Mouse (Mus musculus) C2C12 (cell line): Measurements from ENCODE around the gene Smco3. TPM values are rescaled to one million over a fixed set of nuclear protein-coding genes. Genes with fewer than 3 reads are reported as not detected.
"Not testable (repeated sequence)": the region's sequence is repeated elsewhere in the genome, so short reads cannot be mapped to it uniquely, and the experiment has no call there.

Experiments
- H3K27me3 ChIP-seq: one replicate; pipeline ENCODE4 v1.6.1; 2011; ENCODE audit not compliant: control insufficient read depth, insufficient read depth, insufficient read length
- H3K36me3 ChIP-seq: one replicate; pipeline ENCODE4 v1.6.1; 2011; ENCODE audit not compliant: control insufficient read depth, insufficient read depth
- H3K4me3 ChIP-seq: one replicate; pipeline ENCODE4 v1.5.1; 2011; ENCODE audit warnings: mild to moderate bottlenecking, control low read depth; ENCODE audit not compliant: poor library complexity, insufficient read depth, severe bottlenecking
- H3K79me2 ChIP-seq: one replicate; pipeline ENCODE4 v1.6.1; 2011; ENCODE audit not compliant: control insufficient read depth, insufficient read depth
- H3K79me3 ChIP-seq: one replicate; pipeline ENCODE4 v1.6.1; 2011; ENCODE audit warnings: low read depth, control low read depth
- H3ac ChIP-seq: one replicate; pipeline ENCODE3; 2011; ENCODE audit warnings: low read depth; ENCODE audit not compliant: control insufficient read depth, insufficient read length
- CEBPB ChIP-seq: IDR thresholded peaks from one replicate; pipeline ENCODE4 v1.6.1; 2011; ENCODE audit warnings: low read depth, mild to moderate bottlenecking, control low read depth, moderate library complexity
- CTCF ChIP-seq: IDR thresholded peaks from one replicate; pipeline ENCODE4 v1.5.1; 2011; ENCODE audit not compliant: control insufficient read depth, insufficient read depth, insufficient read length
- FOSL1 ChIP-seq: IDR thresholded peaks from one replicate; pipeline ENCODE4 v1.8.0; 2011; ENCODE audit warnings: mild to moderate bottlenecking, low read length; ENCODE audit not compliant: poor library complexity, insufficient read depth, severe bottlenecking
- MAX ChIP-seq: IDR thresholded peaks from one replicate; pipeline ENCODE4 v1.6.1; 2011; ENCODE audit warnings: mild to moderate bottlenecking, control low read depth
- MYOD1 ChIP-seq: IDR thresholded peaks from one replicate; pipeline ENCODE4 v1.6.1; 2011; ENCODE audit warnings: low read depth; ENCODE audit not compliant: control insufficient read depth, insufficient read length
- MYOG ChIP-seq: IDR thresholded peaks from one replicate; pipeline ENCODE4 v1.6.1; 2011; ENCODE audit not compliant: control insufficient read depth, insufficient read length; ENCODE audit errors: extremely low read depth
- USF1 ChIP-seq: IDR thresholded peaks from one replicate; pipeline ENCODE4 v1.6.1; 2011; ENCODE audit warnings: low read depth, mild to moderate bottlenecking, control low read depth, moderate library complexity
- long read RNA-seq, 2 experiments: library from polyadenylated mRNA; unstranded; transcript quantifications; one replicate each; pipeline ENCODE4 v2.0.0; 2019 to 2020
- polyA plus RNA-seq: library from polyadenylated mRNA; unstranded; fragments of >200 nt; fragmentation: generic; extraction: Trizol; gene quantifications from one replicate; pipeline ENCODE4 v1.2.1, GENCODE M21; 2012; ENCODE audit warnings: missing spikeins

Smco3 gene
- polyA plus RNA-seq, result 0.11 TPM
- long read RNA-seq, experiment 1, partial matches to known transcripts, result 0 of 1 reads
- long read RNA-seq, experiment 1, other reads (novel, unspliced or antisense), result 0 of 1 reads
- long read RNA-seq, experiment 2, result 0 reads

- H3K79me2 ChIP-seq, result no peaks in the 10 kb centered on the region
- no peaks in the 10 kb centered on the region for H3K79me3 ChIP-seq
- H3ac ChIP-seq, result no peak within 1 kb of the TSS
- peaks cover 3% of the 10 kb centered on the region for H3K27me3 ChIP-seq
- no peak within 1 kb of the TSS for H3K4me3 ChIP-seq
- no peaks in the 10 kb centered on the region for H3K36me3 ChIP-seq
- TF ChIP-seq MYOG, result no peak
- TF ChIP-seq MAX, result no peak
- no peak for TF ChIP-seq CTCF
- TF ChIP-seq USF1, result no peak
These were observed at the start of gene Smco3 for GRCm38 (mm10) chr6:136835352-136835751. Gene Smco3, minus strand, starts transcription at chr6:136835452.

- not testable (repeated sequence) for H3K79me2 ChIP-seq, H3K27me3 ChIP-seq, H3ac ChIP-seq, H3K36me3 ChIP-seq, H3K4me3 ChIP-seq, H3K79me3 ChIP-seq
These were observed 49.5 kb upstream of the Smco3 start for GRCm38 (mm10) chr6:136884766-136885165.

GRCm38 (mm10) chr6:136883961-136884360, 48.7 kb upstream of the Smco3 start:
- TF ChIP-seq CEBPB (no peak), MAX (no peak), MYOD1 (no peak), CTCF (no peak), FOSL1 (no peak), MYOG (no peak), USF1 (no peak)
- H3ac ChIP-seq, result no peak overlapping the region
- H3K27me3 ChIP-seq, result no peaks in the 10 kb centered on the region
- no peak overlapping the region for H3K4me3 ChIP-seq
- H3K36me3 ChIP-seq, result no peaks in the 10 kb centered on the region
- H3K79me3 ChIP-seq, result no peaks in the 10 kb centered on the region
- no peaks in the 10 kb centered on the region for H3K79me2 ChIP-seq

- Histone ChIP-seq H3ac (no peak overlapping the region), H3K4me3 (no peak overlapping the region)
- no peak for TF ChIP-seq CTCF
- TF ChIP-seq MYOG, result no peak
- no peak for TF ChIP-seq USF1
- no peak for TF ChIP-seq MYOD1
- no peak for TF ChIP-seq FOSL1
- no peak for TF ChIP-seq MAX
- no peak for TF ChIP-seq CEBPB
These were observed 48.2 kb upstream of the Smco3 start for GRCm38 (mm10) chr6:136883431-136883915.

GRCm38 (mm10) chr6:136881678-136882077, 46.4 kb upstream of the Smco3 start:
- H3K79me2 ChIP-seq, result no peaks in the 10 kb centered on the region
- H3K27me3 ChIP-seq, result no peaks in the 10 kb centered on the region
- H3ac ChIP-seq, result no peak overlapping the region
- H3K36me3 ChIP-seq, result no peaks in the 10 kb centered on the region
- H3K4me3 ChIP-seq, result no peak overlapping the region
- TF ChIP-seq CTCF, result no peak
- no peak for TF ChIP-seq USF1
- no peak for TF ChIP-seq MAX
- TF ChIP-seq CEBPB, result no peak
- no peak for TF ChIP-seq MYOD1
- TF ChIP-seq FOSL1, result no peak
- TF ChIP-seq MYOG, result no peak
- no peaks in the 10 kb centered on the region for H3K79me3 ChIP-seq

More at GRCm38 (mm10) chr6:136883431-136883915, 48.2 kb upstream of the Smco3 start:
- Histone ChIP-seq H3K79me2 (no peaks in the 10 kb centered on the region), H3K79me3 (no peaks in the 10 kb centered on the region), H3K36me3 (no peaks in the 10 kb centered on the region), H3K27me3 (no peaks in the 10 kb centered on the region)

GRCm38 (mm10) chr6:136875670-136876069, 40.4 kb upstream of the Smco3 start, which contains the start of gene Mgp:
Gene Mgp, minus strand, starts transcription at chr6:136875823.
- no peak within 1 kb of the TSS for H3K4me3 ChIP-seq

More at GRCm38 (mm10) chr6:136875670-136876069, 40.4 kb upstream of the Smco3 start, which contains the start of gene Mgp:
- H3K36me3 ChIP-seq, result no peaks in the 10 kb centered on the region
- TF ChIP-seq MAX, result no peak
- no peak for TF ChIP-seq FOSL1
- TF ChIP-seq CEBPB, result no peak
- no peak for TF ChIP-seq MYOD1
- no peak for TF ChIP-seq CTCF
- no peak for TF ChIP-seq MYOG
- no peak for TF ChIP-seq USF1
- no peaks in the 10 kb centered on the region for H3K79me3 ChIP-seq
- H3K27me3 ChIP-seq, result no peaks in the 10 kb centered on the region
- H3ac ChIP-seq, result peak within 1 kb of the TSS; percentile 9
- H3K79me2 ChIP-seq, result no peaks in the 10 kb centered on the region
